Mouse (Mus musculus): Measurements from ENCODE around the gene Aire. TPM values are rescaled to one million over a fixed set of nuclear protein-coding genes. Genes with fewer than 3 reads are reported as not detected.

The Aire gene
- polyA plus RNA-seq, 1 experiment from 2014 or later: not detected

DNA sequence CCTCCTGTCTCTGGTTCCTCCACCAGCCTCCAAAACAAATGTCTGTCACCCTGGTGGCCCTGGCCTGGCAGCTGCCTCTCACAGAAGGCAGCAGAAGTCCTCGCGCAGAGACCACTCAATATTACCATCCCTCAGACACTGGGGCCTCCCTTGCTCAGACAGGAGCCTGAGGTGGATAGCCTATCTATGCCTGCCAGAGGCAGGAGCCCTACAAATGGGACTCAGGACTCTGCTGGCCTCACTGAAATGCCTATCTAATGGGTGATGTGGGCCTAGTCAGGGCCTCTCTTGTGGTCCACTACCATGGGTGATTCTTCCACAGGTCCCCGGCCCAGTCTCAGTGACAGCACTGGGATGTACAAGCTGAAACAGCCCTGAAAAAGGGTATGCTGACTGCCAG, 35.2 kb downstream of the Aire start:
- H3K9ac ChIP-seq: peak overlapping the region; percentile 91
- H3K4me2 ChIP-seq: peak overlapping the region; percentile 96
- peaks cover 14% of the 10 kb centered on the region for H3K36me3 ChIP-seq (replicated peaks)
- no peaks in the 10 kb centered on the region for H3K9me3 ChIP-seq (replicated peaks)
- H3K27me3 ChIP-seq: no peaks in the 10 kb centered on the region
- 13% methylated on average over 3 of the region's 3 CpGs for WGBS (ENCODE audit: insufficient replicate concordance)
- peak overlapping the region; percentile 99 for H3K27ac ChIP-seq (replicated peaks)
- peak overlapping the region; percentile 85 for H3K4me3 ChIP-seq (replicated peaks)
- peak; percentile 40 for ATAC-seq (ENCODE audit: insufficient read depth)
- H3K4me1 ChIP-seq (replicated peaks): peaks cover 74% of the 10 kb centered on the region

DNA sequence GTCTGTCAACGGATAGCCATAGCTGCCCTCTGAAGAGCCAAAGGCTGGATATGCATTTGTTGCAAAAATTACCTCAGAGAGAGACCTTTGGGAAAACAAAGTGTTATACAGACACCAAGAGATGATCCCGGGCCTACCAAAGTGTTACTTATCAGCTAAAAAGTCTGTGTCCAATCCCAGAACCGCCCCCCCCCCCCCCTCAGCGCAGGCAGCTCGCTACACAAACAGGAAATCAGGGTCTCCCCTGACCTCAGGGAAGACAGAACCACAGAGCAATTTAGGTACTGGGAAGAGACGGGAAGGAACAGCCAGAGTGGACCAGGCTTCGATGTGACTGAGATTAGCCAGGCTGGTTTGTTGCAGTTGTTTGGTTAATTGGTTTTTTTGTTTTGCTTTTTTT, 36.2 kb downstream of the Aire start:
- Histone ChIP-seq H3K4me1 (replicated peaks) (peaks cover 67% of the 10 kb centered on the region), H3K9ac (peak overlapping the region; percentile 91; the same call in 1 of the 2 replicates), H3K36me3 (replicated peaks) (peaks cover 23% of the 10 kb centered on the region), H3K4me3 (replicated peaks) (peak overlapping the region; percentile 85), H3K4me2 (peak overlapping the region; percentile 96), H3K27me3 (no peaks in the 10 kb centered on the region), H3K27ac (replicated peaks) (peak overlapping the region; percentile 99), H3K9me3 (replicated peaks) (no peaks in the 10 kb centered on the region)
- WGBS (ENCODE audit: insufficient replicate concordance): 7% methylated on average over 7 of the region's 7 CpGs
- ATAC-seq (ENCODE audit: insufficient read depth): no peak

DNA sequence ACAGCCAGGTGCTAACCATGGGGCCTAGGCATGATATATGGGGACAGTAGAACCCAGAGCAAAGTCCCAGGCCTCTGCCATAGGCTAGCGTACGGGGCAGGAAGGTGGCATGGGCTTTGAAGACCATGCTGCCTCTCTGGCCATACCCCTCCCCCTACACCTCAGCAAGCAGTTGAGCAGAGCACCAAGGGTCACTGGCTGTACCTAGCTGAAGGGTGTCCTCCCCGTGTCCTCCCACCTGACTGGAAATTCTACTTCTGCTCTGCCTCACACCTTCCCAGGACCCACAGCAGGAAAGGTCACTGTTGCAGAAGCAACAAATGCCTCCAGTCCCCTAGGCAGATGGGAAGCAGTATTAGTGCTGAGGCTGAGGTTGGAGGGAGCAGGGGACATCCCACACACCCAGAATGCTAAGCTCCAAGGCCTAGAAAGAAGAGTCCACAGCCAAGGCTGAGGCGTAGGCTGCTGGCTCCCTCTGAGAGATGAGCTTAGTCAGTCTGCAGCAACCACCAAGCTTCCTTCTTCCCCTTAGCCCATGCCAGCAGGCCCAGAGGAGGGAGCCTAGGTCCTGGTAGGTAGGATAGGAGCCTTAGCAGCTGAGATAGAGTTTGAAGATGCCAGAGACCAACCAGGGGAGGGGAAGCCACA, 37.5 kb downstream of the Aire start:
- Histone ChIP-seq H3K9ac (peak overlapping the region; percentile 91; the same call in 1 of the 2 replicates), H3K4me1 (replicated peaks) (peaks cover 66% of the 10 kb centered on the region)

DNA sequence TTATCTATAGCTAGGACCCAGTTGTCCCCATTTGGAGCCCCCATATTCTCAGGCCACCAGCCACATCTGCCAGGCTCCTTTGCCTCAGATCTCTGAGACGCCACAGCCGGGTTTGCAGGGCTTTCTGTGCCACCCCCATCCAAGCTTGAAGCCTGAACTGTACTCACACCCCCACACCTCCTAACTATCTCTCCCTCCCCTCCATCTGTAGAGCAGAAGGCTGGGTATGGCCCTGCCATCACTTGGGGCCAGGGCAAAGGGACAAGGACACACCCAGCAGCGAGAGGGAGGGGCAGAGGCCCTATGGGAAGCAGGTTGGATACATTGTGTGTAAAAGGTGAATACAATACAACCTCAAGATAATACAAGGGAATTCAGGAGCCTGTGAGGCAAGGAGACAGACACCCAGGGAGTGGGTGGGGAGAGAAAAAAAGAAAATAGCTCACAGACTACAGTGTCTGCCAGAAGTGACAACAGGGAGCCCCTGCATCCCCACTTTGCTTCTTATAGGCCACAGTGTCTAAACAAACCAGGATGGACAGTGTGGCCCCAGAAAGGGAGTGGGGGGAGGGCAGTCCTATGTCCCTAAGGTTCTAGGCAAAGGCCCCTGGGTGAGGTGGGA, 38.8 kb downstream of the Aire start:
- Histone ChIP-seq H3K4me2 (peak overlapping the region; percentile 96), H3K9me3 (replicated peaks) (no peaks in the 10 kb centered on the region), H3K36me3 (replicated peaks) (peaks cover 50% of the 10 kb centered on the region), H3K27ac (replicated peaks) (peak overlapping the region; percentile 99), H3K4me3 (replicated peaks) (peak overlapping the region; percentile 38), H3K4me1 (replicated peaks) (peaks cover 59% of the 10 kb centered on the region), H3K9ac (peak overlapping the region; percentile 31), H3K27me3 (no peaks in the 10 kb centered on the region)
- ATAC-seq (ENCODE audit: insufficient read depth): peak; percentile 58
- 31% methylated on average over 3 of the region's 3 CpGs for WGBS (ENCODE audit: insufficient replicate concordance)

More for the DNA sequence above, 37.5 kb downstream of the Aire start:
- peak overlapping the region; percentile 85; the same call in 1 of the 2 replicates for H3K4me3 ChIP-seq (replicated peaks)
- peaks cover 36% of the 10 kb centered on the region for H3K36me3 ChIP-seq (replicated peaks)
- H3K27me3 ChIP-seq: no peaks in the 10 kb centered on the region
- H3K27ac ChIP-seq (replicated peaks): peak overlapping the region; percentile 99
- 80% methylated on average over 4 of the region's 4 CpGs for WGBS (ENCODE audit: insufficient replicate concordance)
- ATAC-seq (ENCODE audit: insufficient read depth): no peak
- H3K9me3 ChIP-seq (replicated peaks): no peaks in the 10 kb centered on the region
- H3K4me2 ChIP-seq: peak overlapping the region; percentile 96

DNA sequence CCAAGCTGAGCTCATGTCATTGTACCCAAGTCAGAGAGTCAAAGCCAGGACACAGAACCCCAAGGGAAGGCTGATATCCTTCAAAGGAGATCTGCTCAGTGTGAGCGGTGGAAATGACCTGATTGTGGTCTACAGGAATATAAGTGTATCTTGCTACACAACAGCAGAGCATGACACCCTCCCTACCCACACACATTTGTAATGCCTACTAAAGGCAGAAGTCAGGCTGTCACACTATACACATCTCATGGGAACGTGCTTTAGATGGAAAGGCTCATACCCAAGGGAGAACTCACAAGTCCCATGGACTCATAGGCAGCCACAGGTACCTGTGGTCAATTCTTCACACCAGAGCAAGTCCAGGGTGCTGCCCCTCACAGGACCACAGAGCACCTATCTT, 41.1 kb downstream of the Aire start:
- Histone ChIP-seq H3K4me3 (replicated peaks) (no peak overlapping the region), H3K27me3 (no peaks in the 10 kb centered on the region), H3K9me3 (replicated peaks) (no peaks in the 10 kb centered on the region), H3K9ac (no peak overlapping the region), H3K4me1 (replicated peaks) (peaks cover 41% of the 10 kb centered on the region), H3K36me3 (replicated peaks) (peaks cover 72% of the 10 kb centered on the region), H3K27ac (replicated peaks) (no peak overlapping the region), H3K4me2 (no peak overlapping the region)
- 76% methylated on average over 2 of the region's 2 CpGs for WGBS (ENCODE audit: insufficient replicate concordance)
- no peak for ATAC-seq (ENCODE audit: insufficient read depth)

DNA sequence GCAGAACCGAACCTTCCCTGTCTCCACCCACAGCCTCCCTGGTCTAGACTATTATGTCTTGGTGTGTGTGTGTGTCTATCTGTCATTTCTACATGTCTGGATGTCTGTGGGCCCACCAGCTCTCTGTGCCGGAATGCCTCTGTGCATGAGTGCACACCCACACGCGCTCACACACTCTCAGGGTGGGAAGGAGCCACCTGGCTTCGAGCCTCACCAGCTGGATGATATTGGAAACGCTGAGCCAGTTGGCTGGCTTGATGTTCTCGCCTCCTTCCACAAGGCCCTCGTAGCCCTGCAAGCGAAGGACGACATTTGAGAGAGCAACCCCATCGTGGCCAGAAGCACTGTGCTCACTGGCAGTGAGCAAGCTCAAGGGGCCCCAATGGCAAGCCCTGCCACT, 41.6 kb downstream of the Aire start:
- Histone ChIP-seq H3K4me3 (replicated peaks) (no peak overlapping the region), H3K27ac (replicated peaks) (no peak overlapping the region), H3K9me3 (replicated peaks) (no peaks in the 10 kb centered on the region), H3K9ac (no peak overlapping the region), H3K36me3 (replicated peaks) (peaks cover 77% of the 10 kb centered on the region), H3K4me2 (no peak overlapping the region), H3K4me1 (replicated peaks) (peaks cover 36% of the 10 kb centered on the region), H3K27me3 (no peaks in the 10 kb centered on the region)
- WGBS (ENCODE audit: insufficient replicate concordance): 88% methylated on average over 11 of the region's 11 CpGs
- ATAC-seq (ENCODE audit: insufficient read depth): no peak

DNA sequence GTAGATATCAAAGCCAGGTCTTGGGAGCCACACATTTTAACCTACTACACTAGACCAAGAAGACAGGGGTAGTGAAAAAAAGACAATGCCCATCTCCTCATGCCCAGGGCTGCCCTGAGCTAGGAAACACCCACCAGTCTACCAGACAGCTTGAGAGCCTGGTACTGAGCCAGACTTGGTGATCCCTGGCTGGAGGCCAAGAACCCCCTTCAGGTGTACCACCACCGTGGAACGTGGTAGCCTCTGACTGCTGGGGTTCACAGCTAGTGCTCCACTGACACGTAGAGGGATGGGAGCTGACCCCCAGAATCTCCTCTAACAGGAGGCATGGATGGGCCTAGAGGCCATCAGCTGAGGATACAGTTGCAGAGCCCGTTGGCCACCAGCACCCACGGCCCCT, 43.2 kb downstream of the Aire start:
- Histone ChIP-seq H3K4me3 (replicated peaks) (no peak overlapping the region), H3K4me1 (replicated peaks) (peaks cover 20% of the 10 kb centered on the region), H3K4me2 (no peak overlapping the region), H3K9ac (no peak overlapping the region), H3K9me3 (replicated peaks) (no peaks in the 10 kb centered on the region), H3K27ac (replicated peaks) (no peak overlapping the region), H3K36me3 (replicated peaks) (peaks cover 87% of the 10 kb centered on the region), H3K27me3 (no peaks in the 10 kb centered on the region)
- WGBS (ENCODE audit: insufficient replicate concordance): 89% methylated on average over 5 of the region's 5 CpGs
- ATAC-seq (ENCODE audit: insufficient read depth): no peak

DNA sequence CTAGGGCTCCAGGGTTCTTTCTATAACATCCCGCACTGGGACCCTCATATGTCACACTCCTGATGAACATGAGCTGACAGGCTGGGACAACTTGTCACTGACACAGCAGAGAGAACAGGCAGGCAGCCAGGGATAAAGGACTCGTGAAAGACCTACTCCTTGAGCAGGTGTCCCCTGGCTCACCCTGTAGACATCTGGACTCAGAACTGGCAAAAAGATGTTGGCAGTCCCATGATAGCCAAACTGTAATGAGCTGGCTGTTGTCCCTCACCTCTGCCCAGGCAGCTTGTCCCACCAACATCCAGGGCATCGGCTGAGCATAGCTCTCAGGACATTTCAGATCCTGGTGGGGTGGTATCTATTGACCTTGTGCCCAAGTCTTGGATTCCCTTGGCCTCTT, 47.8 kb downstream of the Aire start:
- WGBS (ENCODE audit: insufficient replicate concordance): 79% methylated on average over 3 of the region's 3 CpGs

DNA sequence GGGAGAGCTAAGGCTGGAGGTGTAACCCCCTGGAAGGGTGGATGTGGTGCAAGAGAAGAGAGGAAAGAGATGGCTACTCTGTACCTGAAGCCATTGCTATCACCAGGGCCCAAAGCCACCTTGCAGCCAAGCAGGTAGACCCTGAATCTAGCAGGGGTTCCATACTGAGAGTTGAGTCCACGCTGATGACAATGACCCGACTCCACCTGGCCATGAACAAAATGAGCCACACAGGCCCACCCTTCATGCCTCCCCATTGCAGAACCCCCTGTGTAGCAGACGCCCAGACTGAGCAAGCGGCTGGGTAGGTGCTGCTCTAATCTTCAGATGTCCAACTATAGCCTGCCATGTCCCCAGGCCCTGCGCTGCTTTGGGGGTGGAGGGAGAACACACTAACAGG, 57.6 kb downstream of the Aire start:
- Histone ChIP-seq H3K9me3 (replicated peaks) (no peaks in the 10 kb centered on the region), H3K27me3 (no peaks in the 10 kb centered on the region), H3K9ac (no peak overlapping the region), H3K36me3 (replicated peaks) (peaks cover 43% of the 10 kb centered on the region), H3K4me3 (replicated peaks) (no peak overlapping the region), H3K27ac (replicated peaks) (no peak overlapping the region), H3K4me1 (replicated peaks) (no peaks in the 10 kb centered on the region), H3K4me2 (no peak overlapping the region)
- WGBS (ENCODE audit: insufficient replicate concordance): 75% methylated on average over 5 of the region's 5 CpGs
- no peak for ATAC-seq (ENCODE audit: insufficient read depth)

More for the DNA sequence above, 47.8 kb downstream of the Aire start:
- Histone ChIP-seq H3K27ac (replicated peaks) (no peak overlapping the region), H3K27me3 (no peaks in the 10 kb centered on the region), H3K4me2 (no peak overlapping the region), H3K36me3 (replicated peaks) (peaks cover 100% of the 10 kb centered on the region), H3K9ac (no peak overlapping the region), H3K4me3 (replicated peaks) (no peak overlapping the region), H3K4me1 (replicated peaks) (no peaks in the 10 kb centered on the region), H3K9me3 (replicated peaks) (no peaks in the 10 kb centered on the region)
- no peak for ATAC-seq (ENCODE audit: insufficient read depth)

DNA sequence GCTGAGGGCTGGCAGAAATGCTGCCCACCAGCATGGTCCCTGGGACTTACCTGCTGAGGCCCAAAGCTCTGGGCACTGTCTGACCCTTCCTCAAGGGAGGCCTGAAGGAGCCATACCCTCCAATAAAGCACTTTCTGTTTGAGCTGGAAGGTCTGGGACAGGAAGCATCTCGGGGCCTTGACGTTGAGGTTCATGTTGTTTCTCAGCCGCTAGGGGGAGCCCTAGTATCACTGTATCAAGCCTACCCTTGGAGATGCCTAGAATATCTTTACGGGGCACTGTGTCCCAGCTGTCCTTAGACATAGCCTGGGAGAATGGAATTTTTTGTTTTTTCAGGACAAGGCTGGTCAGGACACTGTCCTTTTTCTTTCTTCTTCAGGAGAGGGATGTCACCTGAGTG, 58.8 kb downstream of the Aire start:
- H3K4me3 ChIP-seq (replicated peaks): no peak overlapping the region
- H3K4me1 ChIP-seq (replicated peaks): no peaks in the 10 kb centered on the region; the same call in 1 of the 2 replicates
- H3K4me2 ChIP-seq: no peak overlapping the region
- H3K27ac ChIP-seq (replicated peaks): no peak overlapping the region
- no peaks in the 10 kb centered on the region for H3K9me3 ChIP-seq (replicated peaks)
- WGBS (ENCODE audit: insufficient replicate concordance): 0% methylated on average over 4 of the region's 4 CpGs
- H3K9ac ChIP-seq: no peak overlapping the region
- H3K27me3 ChIP-seq: no peaks in the 10 kb centered on the region
- no peak for ATAC-seq (ENCODE audit: insufficient read depth)
- peaks cover 32% of the 10 kb centered on the region for H3K36me3 ChIP-seq (replicated peaks)

Measured in liver, embryonic 15.5 days (tissue).